Mouse (Mus musculus): Measurements from ENCODE around the gene Tomm40l.

DNA sequence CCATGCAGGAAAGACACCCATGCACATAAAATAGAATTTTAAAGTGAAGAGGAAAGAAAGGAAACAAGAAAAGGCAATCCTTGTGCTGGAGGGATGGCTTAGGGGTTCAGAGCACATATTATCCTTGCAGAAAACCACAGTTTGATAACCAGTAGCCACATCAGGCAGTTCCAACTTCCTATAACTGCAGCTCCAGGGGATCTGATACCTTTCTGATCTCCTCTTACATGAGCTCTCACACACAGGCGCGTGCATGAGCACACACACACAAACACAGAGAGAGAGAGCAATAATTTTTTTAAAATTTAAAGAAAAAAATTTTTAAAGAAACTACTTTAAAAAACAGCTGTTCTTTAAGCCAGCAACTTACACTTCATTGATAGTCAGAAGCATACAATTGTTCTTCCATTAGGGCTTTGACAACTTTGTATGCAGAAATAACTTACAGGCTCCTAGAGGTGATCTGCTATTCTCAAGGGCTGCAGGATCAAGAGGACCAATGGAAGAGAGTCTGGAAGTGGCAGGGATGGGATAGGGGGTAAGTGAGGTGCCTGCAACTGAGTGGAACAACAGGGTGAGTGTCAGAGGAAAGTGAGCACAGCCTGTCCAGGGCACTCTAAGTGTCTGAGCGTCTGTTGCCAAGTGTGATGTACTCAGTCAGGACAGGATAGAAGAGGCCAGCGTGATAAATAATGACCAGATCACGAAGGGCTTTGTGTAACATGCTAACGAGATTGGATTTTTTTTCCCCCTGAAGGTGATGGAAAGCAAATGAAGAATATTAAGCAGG, 16.4 kb downstream of the Tomm40l start:
- TF ChIP-seq CTCF (IDR thresholded peaks at IDR 0.05; ENCODE audit: control insufficient read depth, insufficient read depth, insufficient replicate concordance, low read depth, low read length) = no peak
- no peak for TF ChIP-seq POLR2A (IDR thresholded peaks at IDR 0.05; ENCODE audit: control insufficient read depth, low read depth, low read length)
